Mouse (Mus musculus): ENCODE measurements around the gene Itih5. TPM values are rescaled to one million over a fixed set of nuclear protein-coding genes. Genes with fewer than 3 reads are reported as not detected.

Gene Itih5
- polyA plus RNA-seq, 1 experiment from 2014 or later: 3.5 TPM

GRCm38 (mm10) chr2:10226907-10227306, 73.5 kb downstream of the Itih5 start:
- no peak overlapping the region for H3K27ac ChIP-seq (replicated peaks)
- H3K36me3 ChIP-seq: no peaks in the 10 kb centered on the region
- no peak for ATAC-seq (ENCODE audit: extremely low read depth, insufficient number of reproducible peaks, low FRiP score, low TSS enrichment)
- H3K9ac ChIP-seq: no peak overlapping the region
- no peaks in the 10 kb centered on the region for H3K4me1 ChIP-seq
- no peak overlapping the region for H3K4me2 ChIP-seq
- H3K9me3 ChIP-seq: no peaks in the 10 kb centered on the region
- no peak overlapping the region for H3K4me3 ChIP-seq
- 88% methylated on average over 1 of the region's 1 CpGs for WGBS
- no peaks in the 10 kb centered on the region for H3K27me3 ChIP-seq (replicated peaks)

GRCm38 (mm10) chr2:10231971-10232370, 78.6 kb downstream of the Itih5 start:
- Histone ChIP-seq H3K27me3 (replicated peaks) (no peaks in the 10 kb centered on the region), H3K4me2 (no peak overlapping the region), H3K4me1 (no peaks in the 10 kb centered on the region), H3K9me3 (no peaks in the 10 kb centered on the region), H3K27ac (replicated peaks) (no peak overlapping the region), H3K4me3 (no peak overlapping the region), H3K36me3 (no peaks in the 10 kb centered on the region), H3K9ac (no peak overlapping the region)
- no peak for ATAC-seq (ENCODE audit: extremely low read depth, insufficient number of reproducible peaks, low FRiP score, low TSS enrichment)
- WGBS: 53% methylated on average over 6 of the region's 6 CpGs

- Histone ChIP-seq H3K4me3 (no peak overlapping the region), H3K4me2 (no peak overlapping the region), H3K27ac (replicated peaks) (no peak overlapping the region), H3K9me3 (no peaks in the 10 kb centered on the region), H3K4me1 (no peaks in the 10 kb centered on the region), H3K27me3 (replicated peaks) (no peaks in the 10 kb centered on the region), H3K36me3 (no peaks in the 10 kb centered on the region), H3K9ac (no peak overlapping the region)
- no peak for ATAC-seq (ENCODE audit: extremely low read depth, insufficient number of reproducible peaks, low FRiP score, low TSS enrichment)
- 74% methylated on average over 2 of the region's 2 CpGs for WGBS
These were observed 83.2 kb downstream of the Itih5 start for GRCm38 (mm10) chr2:10236554-10236953.

GRCm38 (mm10) chr2:10242970-10243369, 89.6 kb downstream of the Itih5 start:
- Histone ChIP-seq H3K4me1 (no peaks in the 10 kb centered on the region), H3K9me3 (no peaks in the 10 kb centered on the region), H3K9ac (no peak overlapping the region), H3K4me2 (no peak overlapping the region), H3K27ac (replicated peaks) (no peak overlapping the region), H3K27me3 (replicated peaks) (no peaks in the 10 kb centered on the region), H3K36me3 (no peaks in the 10 kb centered on the region), H3K4me3 (no peak overlapping the region)
- no peak for ATAC-seq (ENCODE audit: extremely low read depth, insufficient number of reproducible peaks, low FRiP score, low TSS enrichment)
- WGBS: 17% methylated on average over 9 of the region's 9 CpGs

GRCm38 (mm10) chr2:10250441-10250840, 97.1 kb downstream of the Itih5 start:
- no peak overlapping the region for H3K4me3 ChIP-seq
- no peak for ATAC-seq (ENCODE audit: extremely low read depth, insufficient number of reproducible peaks, low FRiP score, low TSS enrichment)
- H3K27ac ChIP-seq (replicated peaks): no peak overlapping the region
- H3K27me3 ChIP-seq (replicated peaks): no peaks in the 10 kb centered on the region
- WGBS: 55% methylated on average over 9 of the region's 9 CpGs
- H3K36me3 ChIP-seq: no peaks in the 10 kb centered on the region
- no peak overlapping the region for H3K4me2 ChIP-seq
- H3K4me1 ChIP-seq: no peaks in the 10 kb centered on the region
- no peak overlapping the region for H3K9ac ChIP-seq
- H3K9me3 ChIP-seq: no peaks in the 10 kb centered on the region

- no peak for ATAC-seq (ENCODE audit: extremely low read depth, insufficient number of reproducible peaks, low FRiP score, low TSS enrichment)
- WGBS: 63% methylated on average over 4 of the region's 4 CpGs
- no peak overlapping the region for H3K27ac ChIP-seq (replicated peaks)
- H3K4me3 ChIP-seq: no peak overlapping the region
- H3K4me2 ChIP-seq: no peak overlapping the region
- no peaks in the 10 kb centered on the region for H3K9me3 ChIP-seq
- no peak overlapping the region for H3K9ac ChIP-seq
- H3K4me1 ChIP-seq: no peaks in the 10 kb centered on the region
- no peaks in the 10 kb centered on the region for H3K36me3 ChIP-seq
- H3K27me3 ChIP-seq (replicated peaks): no peaks in the 10 kb centered on the region
These were observed 97.6 kb downstream of the Itih5 start for GRCm38 (mm10) chr2:10250926-10251325.

GRCm38 (mm10) chr2:10251466-10251865, 98.1 kb downstream of the Itih5 start:
- no peak overlapping the region for H3K4me2 ChIP-seq
- no peak for ATAC-seq (ENCODE audit: extremely low read depth, insufficient number of reproducible peaks, low FRiP score, low TSS enrichment)
- no peaks in the 10 kb centered on the region for H3K9me3 ChIP-seq
- H3K4me3 ChIP-seq: no peak overlapping the region
- 78% methylated on average over 9 of the region's 9 CpGs for WGBS
- H3K9ac ChIP-seq: no peak overlapping the region
- no peaks in the 10 kb centered on the region for H3K27me3 ChIP-seq (replicated peaks)
- H3K27ac ChIP-seq (replicated peaks): no peak overlapping the region
- H3K4me1 ChIP-seq: no peaks in the 10 kb centered on the region
- H3K36me3 ChIP-seq: no peaks in the 10 kb centered on the region

GRCm38 (mm10) chr2:10252016-10252415, 98.6 kb downstream of the Itih5 start:
- H3K4me2 ChIP-seq: no peak overlapping the region
- WGBS: 83% methylated on average over 2 of the region's 2 CpGs

GRCm38 (mm10) chr2:10253351-10253750, 100.0 kb downstream of the Itih5 start:
- Histone ChIP-seq H3K4me2 (no peak overlapping the region), H3K36me3 (no peaks in the 10 kb centered on the region), H3K4me3 (no peak overlapping the region), H3K9ac (no peak overlapping the region), H3K27ac (replicated peaks) (no peak overlapping the region), H3K27me3 (replicated peaks) (no peaks in the 10 kb centered on the region), H3K9me3 (no peaks in the 10 kb centered on the region), H3K4me1 (no peaks in the 10 kb centered on the region)
- WGBS: 71% methylated on average over 3 of the region's 3 CpGs
- ATAC-seq (ENCODE audit: extremely low read depth, insufficient number of reproducible peaks, low FRiP score, low TSS enrichment): no peak

More at GRCm38 (mm10) chr2:10252016-10252415, 98.6 kb downstream of the Itih5 start:
- Histone ChIP-seq H3K9ac (no peak overlapping the region), H3K36me3 (no peaks in the 10 kb centered on the region), H3K27ac (replicated peaks) (no peak overlapping the region), H3K27me3 (replicated peaks) (no peaks in the 10 kb centered on the region), H3K4me3 (no peak overlapping the region), H3K9me3 (no peaks in the 10 kb centered on the region), H3K4me1 (no peaks in the 10 kb centered on the region)
- no peak for ATAC-seq (ENCODE audit: extremely low read depth, insufficient number of reproducible peaks, low FRiP score, low TSS enrichment)

GRCm38 (mm10) chr2:10256949-10257348, 103.6 kb downstream of the Itih5 start:
- no peak for ATAC-seq (ENCODE audit: extremely low read depth, insufficient number of reproducible peaks, low FRiP score, low TSS enrichment)
- Histone ChIP-seq H3K27ac (replicated peaks) (no peak overlapping the region), H3K4me2 (no peak overlapping the region), H3K4me3 (no peak overlapping the region), H3K9ac (no peak overlapping the region), H3K27me3 (replicated peaks) (no peaks in the 10 kb centered on the region), H3K36me3 (no peaks in the 10 kb centered on the region), H3K4me1 (no peaks in the 10 kb centered on the region), H3K9me3 (no peaks in the 10 kb centered on the region)
- WGBS: 59% methylated on average over 5 of the region's 5 CpGs

- no peak overlapping the region for H3K9ac ChIP-seq
- no peak overlapping the region for H3K4me2 ChIP-seq
- no peak for ATAC-seq (ENCODE audit: extremely low read depth, insufficient number of reproducible peaks, low FRiP score, low TSS enrichment)
- WGBS: 31% methylated on average over 5 of the region's 5 CpGs
- H3K27me3 ChIP-seq (replicated peaks): no peaks in the 10 kb centered on the region
- no peaks in the 10 kb centered on the region for H3K36me3 ChIP-seq
- H3K27ac ChIP-seq (replicated peaks): no peak overlapping the region
- no peaks in the 10 kb centered on the region for H3K9me3 ChIP-seq
- H3K4me1 ChIP-seq: no peaks in the 10 kb centered on the region
- H3K4me3 ChIP-seq: no peak overlapping the region
These were observed 104.9 kb downstream of the Itih5 start for GRCm38 (mm10) chr2:10258312-10258711.

- WGBS: 62% methylated on average over 5 of the region's 5 CpGs
- no peaks in the 10 kb centered on the region for H3K36me3 ChIP-seq
These were observed 106.7 kb downstream of the Itih5 start for GRCm38 (mm10) chr2:10260109-10260508.

More at GRCm38 (mm10) chr2:10260109-10260508, 106.7 kb downstream of the Itih5 start:
- ATAC-seq (ENCODE audit: extremely low read depth, insufficient number of reproducible peaks, low FRiP score, low TSS enrichment): no peak
- Histone ChIP-seq H3K4me3 (no peak overlapping the region), H3K4me2 (no peak overlapping the region), H3K9me3 (no peaks in the 10 kb centered on the region), H3K27me3 (replicated peaks) (no peaks in the 10 kb centered on the region), H3K4me1 (0 out of 2 replicates have a peak, but pooled peaks cover 3% of the 10 kb centered on the region), H3K27ac (replicated peaks) (no peak overlapping the region), H3K9ac (no peak overlapping the region)
